Mouse (Mus musculus) MEL-GATA-1-ER (cell line): ENCODE data around the gene Otub2.

Experiments used
- DNase-seq: peaks from one replicate; pipeline ENCODE4 v3.0.0-alpha.2; 2012; ENCODE audit warnings: low read depth; ENCODE audit errors: extremely low read depth

Gene Otub2

DNA sequence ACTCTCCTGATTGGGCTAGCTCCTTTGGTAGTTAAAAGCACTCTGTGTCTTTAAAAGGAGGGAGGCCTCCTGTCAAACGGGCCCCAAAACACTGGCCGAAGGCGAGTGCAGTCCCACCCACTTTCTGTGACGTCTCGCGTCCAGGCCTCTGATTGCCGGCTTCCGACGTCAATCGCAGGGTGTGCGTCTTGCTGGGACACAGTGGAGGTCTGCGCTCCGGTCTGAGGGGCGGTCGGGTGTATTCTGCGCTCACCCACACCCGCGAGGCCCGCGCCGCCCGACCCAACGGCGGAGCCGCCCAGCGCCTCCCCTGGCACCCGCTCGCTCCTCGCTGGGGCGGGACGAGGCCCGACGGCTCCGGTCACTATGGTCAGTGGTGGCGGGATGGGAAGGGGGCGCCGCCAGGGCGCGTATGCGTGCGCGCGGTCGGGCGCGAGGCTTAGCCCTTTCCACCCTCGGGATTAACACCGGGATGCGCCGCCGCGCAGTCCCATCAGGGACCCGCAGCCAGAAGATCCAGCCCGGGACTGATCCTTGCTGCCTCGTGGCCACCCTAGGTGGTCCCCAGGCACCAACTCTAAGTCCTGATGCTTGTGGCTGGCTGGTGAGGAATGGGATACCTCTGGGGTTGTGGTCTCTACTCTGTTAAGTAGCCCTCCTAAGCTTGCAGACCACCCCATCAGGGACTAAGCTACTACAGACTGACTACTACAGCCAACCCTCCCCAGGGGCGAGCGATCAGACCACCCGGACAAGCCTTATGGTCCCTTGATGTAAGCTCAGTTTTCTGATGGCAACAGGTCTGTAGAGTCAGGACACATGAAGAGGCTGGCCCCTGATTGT is at the start of gene Otub2:
TSS of gene Otub2 (plus strand) at position 178 of the 843 bp plus-strand sequence.
- peak; percentile 90 for DNase-seq

DNA sequence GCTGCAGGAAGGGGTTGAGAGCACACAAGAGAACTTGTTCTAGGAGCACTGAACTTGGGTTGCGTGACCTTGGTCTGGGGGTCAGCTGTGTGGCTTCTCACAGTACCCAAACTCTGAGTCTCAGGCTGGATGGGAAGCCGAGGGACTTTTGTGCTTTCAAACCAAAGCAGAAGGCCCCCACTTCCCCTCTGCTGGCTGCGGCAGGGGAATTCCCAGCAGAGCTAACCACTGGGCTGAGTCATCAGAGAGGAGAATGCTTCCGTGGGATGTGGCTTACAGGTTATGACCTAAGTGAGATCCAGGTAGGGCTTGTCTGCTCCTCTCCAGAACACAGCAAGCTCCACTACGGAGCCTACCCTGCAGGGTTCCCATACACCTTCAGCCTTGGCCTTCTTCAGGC is 47.3 kb upstream of the Otub2 start:
- no peak for DNase-seq

DNA sequence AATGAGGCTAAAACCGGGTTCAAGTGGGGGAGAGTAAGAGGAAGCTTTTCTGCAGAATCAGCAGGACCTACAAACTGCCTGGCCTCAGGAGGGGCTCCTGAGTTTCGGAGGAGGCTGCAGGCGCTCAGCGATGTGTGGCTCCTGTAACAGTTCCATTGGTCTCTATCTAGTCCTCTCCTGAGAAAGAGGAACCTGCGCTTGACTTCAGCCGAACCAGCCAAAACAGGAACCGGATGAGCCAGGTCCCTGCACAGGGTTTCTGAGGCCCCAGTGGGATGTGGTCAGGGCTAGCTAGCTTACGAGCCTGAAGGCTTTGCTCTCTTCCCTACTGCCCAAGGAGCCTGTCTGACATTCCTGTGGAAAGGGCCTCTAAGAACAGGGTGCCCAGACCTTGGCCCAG is 45.0 kb upstream of the Otub2 start:
- peak; percentile 90 for DNase-seq

DNA sequence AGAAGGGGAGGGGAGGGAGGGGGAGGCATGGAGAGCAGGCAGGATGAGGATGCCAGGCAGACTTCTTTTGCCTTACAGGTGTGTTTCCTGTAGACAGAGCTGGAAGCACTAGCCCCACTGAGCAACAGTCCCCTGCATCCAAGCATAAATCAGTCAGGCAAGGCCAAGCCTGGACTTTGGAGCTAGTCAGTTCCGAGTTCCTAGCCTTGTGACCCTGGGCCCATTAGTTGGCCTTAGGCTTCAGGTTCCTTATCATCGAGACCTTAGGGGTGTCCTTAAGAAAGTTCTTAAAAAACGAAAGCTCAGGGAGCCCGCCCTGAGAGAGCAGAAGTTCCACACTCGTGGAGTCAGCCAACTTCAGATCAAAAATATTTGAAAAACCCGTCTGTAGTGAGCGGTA is 43.5 kb upstream of the Otub2 start:
- no peak for DNase-seq

DNA sequence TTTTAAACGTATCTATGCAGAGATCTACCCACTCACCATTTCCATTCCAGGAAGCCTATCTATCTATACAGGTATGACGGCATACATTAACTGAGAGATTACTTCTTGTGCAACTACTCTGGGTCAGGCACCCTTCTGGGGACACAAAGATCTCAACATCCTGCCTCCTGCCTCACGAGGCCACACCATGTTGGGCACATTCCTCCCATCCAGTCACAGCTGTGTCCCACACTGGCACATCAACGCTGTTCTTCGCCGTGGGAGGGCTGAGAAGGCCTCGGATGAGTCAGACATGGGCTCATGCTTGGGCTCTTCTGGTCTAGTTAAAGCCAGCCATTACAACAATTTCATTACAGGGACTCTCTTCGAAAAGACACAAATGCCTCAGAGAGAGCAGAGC is 41.5 kb upstream of the Otub2 start:
- DNase-seq = no peak

DNA sequence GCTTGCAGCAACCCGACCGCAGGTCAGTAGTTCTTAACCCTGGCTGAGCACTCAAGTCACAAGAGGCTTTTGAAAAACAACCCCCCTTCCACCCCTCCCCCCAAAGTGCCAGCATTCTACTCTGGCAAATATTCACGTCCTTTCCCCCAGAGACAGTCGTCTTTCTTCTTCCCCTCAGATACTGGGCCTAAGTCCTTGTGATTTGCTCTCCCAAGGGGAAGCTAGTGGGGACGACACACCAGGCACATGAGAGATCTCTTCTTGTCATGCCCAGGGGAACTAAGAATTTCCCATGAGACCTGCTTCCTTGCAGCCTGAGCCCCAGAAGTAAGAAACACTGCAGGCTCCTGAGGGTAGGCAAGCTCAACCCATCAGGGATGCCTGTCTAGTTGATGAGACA is 41.1 kb upstream of the Otub2 start:
- DNase-seq = no peak

DNA sequence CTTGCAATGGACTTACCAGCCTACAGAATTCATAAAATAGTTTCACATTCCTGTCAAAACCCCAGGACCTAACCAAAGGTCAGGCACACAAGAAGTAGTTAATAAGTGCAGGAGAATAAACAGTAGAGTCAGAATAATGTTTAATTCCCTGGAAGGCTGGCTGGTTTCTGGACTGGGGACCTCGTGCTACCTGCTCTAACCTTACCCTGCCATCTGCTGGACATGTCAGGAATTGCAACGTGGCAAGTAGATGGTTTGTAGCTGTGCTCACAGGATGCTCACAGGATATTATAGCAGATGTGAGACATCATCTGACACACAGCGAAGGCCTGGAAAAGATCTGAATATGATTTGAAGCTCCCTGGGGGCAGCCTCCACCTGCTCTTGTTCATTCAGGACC is 40.0 kb upstream of the Otub2 start:
- peak; percentile 44 for DNase-seq

DNA sequence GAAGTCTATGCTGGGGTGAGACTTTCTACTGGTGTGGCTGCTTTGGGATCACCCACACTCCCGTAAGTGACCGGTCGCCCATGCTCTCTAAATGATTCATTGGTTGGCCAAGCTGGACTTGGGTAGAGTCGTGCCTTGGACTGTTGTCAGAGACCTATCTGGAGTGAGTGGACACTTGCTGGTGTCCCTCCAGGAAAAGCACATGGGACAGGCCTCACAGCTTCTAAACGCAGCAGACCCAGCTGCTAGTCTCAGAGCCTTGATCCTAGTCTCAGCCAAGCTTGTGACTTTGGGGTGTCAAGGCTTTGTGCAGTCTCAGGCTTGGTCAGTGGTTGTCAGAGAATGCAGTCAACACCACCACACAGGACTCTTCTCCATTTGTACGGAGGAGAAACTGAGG is 35.7 kb upstream of the Otub2 start:
- DNase-seq = no peak

DNA sequence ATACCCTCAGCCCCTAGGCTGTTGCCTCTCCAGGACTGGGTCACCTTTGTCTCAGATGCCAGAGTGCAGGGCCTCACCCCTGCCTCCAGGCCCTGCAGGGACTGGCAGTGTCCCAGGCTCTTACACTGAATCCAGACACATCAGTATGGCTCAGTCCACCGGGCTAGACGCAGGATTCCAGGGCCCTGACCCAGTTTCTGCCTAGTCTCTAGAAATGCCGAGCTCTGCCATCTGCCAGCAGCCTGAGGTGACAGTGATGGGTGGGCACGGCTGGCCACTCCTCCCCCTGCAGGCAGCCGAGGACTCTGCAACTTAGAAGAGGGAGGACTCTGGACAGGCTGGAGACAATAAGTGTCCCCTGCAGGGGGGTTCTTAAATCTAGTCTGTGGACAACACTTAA is 34.9 kb upstream of the Otub2 start:
- DNase-seq = no peak

DNA sequence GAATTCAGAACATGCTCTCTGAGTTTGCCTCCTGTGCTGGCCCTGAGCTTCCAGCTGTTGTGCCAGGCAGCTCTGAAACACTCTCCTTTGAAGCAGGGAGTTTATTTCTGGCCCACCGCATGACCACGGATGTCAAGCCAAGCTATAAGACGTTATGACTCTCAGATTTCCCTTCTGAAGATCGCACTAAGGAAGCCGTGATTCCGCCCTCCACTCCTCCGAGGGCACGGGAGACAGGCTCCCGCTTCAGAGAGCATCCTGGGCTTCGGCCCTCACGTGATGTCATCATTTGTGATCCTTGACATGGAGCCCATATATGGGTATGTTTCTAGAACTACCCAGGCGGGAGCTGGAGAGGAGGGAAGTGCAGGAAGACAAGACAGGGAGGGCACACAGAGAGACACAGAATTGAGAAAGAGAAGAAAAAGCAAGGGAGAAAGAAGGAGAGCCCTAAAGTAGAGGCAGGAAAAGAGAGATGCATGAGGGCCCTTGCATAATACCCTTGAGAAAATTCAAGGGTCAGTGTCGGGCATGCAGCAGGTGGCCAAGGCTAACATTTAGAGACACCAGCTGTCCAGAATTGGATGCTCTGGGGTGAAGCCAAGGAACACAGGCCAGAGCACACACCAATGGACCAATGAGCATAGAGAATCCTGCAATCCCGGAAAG is 32.6 kb upstream of the Otub2 start, which contains the start of gene Asb2:
TSS of gene Asb2 (minus strand) at position 256 of the 669 bp plus-strand sequence.
- no peak for DNase-seq

DNA sequence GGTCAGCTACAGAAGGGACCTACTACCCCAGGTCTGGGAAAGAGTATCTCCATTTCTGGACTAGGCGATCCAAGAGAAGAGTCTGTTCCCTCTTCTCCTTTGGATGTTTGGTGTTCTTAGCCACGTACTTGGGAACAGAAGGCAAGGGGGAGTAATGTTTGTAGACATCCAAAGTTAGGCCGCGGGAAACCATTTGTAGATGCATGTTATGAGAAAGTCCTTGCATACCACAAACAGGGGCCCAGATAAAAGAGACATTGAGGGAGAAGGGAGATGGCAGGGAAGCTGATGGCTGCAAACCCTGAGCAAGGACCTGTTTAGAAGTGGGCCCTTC is 32.1 kb upstream of the Otub2 start:
- no peak for DNase-seq

DNA sequence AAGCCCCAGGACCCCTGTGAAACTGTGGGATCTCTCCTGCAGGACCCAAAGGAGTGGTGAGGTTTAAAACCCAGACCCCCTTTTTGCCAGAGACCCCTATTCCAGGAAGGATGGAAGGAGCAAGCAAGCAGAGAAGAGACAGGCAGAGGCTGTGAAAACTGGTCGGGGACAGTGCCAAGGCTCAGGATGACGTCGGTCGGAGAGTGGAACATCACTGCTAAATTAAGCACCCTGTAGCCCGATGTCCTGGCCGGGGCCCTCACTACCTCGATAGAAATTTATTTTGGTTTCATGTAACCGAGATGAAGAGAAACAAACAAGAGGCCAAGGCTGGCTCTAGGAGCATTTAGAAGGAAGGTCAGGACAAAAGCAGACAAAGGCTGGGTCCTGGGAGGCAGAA is 30.3 kb upstream of the Otub2 start:
- no peak for DNase-seq

DNA sequence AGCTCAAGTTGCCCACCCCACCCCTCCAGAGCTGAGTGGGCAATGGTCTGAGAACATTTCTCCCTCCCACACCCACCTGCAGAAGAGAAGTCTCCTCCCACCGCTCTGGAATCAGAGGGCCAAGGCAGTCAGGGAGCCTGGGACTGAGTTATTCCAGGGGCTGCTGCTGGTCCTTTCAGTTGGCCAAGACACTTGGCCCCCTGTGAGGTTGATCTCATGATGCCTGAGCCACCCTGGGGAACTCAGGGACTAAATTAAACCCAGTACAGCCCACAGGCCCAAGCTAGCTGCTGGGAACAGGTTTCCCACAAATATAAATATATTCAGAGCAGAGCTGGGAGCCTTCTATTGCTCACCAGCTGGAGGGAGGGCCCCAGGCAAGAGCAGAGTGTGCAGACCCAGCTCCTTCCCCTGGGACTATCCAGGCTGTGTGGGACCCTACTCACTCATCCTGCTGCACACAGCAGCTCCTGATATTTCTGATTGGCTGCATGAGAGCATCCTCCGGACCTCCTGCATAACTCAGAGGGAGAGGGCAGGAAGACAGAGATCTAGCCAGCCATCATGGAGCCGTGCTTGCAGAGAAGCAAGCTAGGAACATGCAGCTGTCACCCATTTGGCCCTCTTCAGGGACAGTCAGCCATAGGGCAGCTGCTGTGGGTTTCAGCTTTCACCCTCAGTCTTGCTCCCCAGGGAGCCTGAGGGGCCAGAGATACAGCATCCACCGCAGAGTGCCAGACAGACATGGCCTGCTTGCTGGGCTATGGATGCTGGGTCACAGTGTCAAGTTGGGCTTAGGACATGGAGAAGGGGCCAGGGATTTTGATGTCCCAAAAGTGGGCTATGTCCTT is 29.3 kb upstream of the Otub2 start:
- no peak for DNase-seq

DNA sequence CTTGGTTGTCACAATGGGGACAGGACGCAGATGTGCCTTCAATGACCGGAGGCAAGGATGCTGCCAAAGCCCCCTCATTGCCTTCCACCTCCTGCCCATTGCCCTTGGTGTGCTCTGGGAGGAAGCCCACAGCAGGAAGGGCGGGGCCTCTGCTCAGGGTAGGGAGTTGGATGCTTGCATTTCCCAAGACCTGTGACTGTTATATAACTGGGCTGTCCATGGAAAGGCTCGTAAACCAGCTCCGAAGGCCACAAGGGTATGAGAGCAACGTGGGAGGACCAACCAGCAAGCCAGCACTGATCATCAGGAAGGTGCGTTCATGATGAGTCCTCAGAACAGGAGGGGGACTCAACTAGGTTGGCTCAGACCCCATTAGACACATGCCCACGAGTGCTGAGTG is 27.7 kb upstream of the Otub2 start:
- no peak for DNase-seq

DNA sequence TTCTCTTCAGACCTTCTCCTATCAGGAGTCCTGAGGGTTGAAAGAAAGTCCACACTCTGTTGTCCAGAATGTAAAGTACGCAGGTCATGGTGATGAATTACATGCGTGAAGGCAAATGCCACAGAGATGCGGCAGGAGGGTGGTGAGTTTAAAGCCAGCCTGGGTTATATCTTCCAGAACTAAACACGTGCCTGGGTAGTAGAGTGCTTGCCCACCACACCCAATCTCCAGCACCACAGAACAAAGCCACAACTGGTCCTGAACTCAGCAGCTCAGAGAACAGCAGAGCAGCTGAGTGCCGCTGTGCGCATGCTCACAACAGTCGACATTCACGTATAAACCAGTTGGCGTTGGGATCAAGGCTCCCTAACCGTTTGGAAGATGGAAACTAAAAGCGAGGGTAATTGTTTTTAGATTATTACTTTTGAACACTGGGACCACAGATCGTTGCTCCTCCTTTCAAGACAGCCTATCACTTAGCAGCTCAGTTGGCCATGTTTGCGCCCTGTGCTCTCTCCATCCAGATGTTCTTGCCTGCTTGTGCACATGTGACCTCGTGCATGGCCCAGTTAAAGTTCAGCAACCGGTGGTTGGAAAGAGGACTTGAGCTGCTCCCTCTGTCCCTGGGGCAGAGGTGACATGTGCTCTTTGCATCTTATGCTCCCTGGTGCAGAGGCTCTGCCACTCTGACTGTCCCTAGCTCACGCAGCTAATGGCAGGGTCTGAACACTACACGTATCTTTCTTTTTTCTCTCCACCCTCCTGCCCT is 26.8 kb upstream of the Otub2 start:
- no peak for DNase-seq

DNA sequence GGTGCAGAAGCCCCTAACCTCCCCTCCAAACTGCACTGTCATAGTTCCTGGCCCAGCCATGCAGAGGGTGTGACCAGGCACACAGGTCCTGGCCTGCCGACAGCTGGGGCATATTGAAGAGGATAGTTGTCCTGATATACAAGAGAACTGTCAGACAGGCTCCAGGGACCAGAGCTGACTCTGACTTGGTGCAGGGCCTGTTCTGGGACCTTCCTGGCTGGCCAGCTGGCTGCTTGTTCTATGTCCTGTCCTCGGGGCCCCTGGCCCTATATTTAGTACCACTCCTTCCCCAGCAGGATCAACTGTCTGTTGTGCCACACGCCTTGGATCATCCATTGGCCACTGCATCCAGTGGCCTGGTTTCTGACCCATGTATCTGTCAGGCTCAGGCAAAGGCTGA is 26.1 kb upstream of the Otub2 start:
- DNase-seq = no peak

DNA sequence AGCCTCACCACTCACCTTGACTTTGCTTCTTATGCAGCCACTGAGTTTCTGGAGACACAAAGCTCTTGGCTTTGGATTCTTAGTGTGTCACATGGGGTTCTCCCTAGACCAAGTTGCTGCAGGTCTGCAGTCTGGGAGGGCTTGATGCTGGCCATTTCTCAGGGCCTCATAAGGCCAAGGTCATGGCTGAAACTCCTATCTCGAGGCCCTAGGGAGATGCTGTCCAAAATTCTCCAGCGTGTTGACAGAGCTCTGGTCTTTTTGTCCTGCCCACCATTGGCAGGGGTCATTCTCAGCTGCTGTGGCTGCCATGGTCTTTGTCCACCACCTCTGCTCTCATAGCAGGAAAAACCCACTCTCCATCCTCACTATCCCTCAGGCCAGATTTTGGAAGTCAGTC is 21.3 kb upstream of the Otub2 start:
- no peak for DNase-seq

DNA sequence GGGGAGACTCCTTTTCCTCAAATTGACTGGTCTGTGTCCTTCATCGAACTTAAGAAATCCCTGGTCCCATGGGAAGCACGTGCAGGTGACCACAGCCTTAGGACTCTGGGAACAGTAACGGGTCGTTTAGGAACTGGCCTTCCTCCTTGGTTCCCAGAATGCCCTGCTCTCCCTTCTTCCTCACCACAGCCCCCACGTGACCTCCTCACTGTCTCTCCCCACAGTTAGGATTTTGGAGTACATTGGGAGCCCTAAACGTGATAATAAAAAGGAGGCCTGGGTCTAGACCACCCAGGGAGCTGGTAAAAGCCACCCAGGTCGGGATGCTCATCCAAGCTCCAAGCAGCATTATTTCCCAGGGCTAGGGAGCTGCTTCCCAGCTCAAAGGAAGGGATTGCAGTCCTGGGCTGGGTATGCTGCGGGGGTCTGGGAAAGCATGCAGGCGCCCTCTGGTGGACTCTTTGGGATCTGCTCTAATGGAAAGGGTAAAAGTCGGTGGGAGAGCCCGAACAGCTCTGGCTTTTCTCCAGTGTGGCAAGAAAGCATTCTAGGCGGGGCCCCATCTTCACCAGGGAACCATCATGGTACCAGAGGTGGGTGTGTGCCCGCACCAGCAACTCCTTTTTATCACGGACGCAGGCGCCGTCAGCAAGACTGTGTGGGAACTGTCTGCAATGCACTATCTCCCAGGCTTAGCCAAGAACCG is 20.7 kb upstream of the Otub2 start:
- peak; percentile 55 for DNase-seq

DNA sequence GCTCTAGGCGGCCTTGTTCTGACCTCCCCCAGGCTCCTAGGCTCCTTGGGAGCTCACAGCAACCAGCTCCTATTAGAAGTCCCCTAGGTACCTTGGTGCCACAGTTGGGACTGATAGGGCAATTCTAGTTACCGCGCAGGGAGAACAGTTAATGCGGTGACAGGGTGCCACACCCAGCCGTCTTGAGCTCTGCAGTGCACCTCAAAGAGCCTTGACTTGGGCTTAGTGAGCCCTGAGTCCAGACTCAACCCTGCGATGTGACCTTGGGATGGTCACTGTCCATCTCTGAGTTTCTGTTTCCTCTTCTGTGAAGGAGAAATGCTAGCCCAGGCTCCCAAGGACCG is 20.2 kb upstream of the Otub2 start:
- peak; percentile 40 for DNase-seq

DNA sequence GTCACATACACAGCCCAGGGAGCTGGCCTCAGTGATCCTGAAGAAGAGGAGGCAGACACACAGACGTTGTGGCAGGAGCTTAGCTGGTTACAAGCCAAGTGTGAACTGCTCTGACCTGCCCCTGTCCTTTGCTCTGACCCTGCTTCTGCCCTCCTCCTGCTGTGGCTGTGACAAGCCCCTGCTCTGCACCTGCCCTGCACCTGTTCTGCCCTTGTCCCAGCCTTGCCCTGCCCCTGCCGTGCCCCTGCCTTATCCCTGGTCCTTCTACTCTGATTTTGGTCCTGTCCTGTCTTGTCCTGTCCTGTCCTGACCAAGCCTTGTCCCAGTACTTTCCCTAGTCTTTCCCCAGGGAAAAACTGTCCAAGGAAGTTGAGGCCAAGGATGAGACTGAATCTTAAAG is 19.7 kb upstream of the Otub2 start:
- no peak for DNase-seq

DNA sequence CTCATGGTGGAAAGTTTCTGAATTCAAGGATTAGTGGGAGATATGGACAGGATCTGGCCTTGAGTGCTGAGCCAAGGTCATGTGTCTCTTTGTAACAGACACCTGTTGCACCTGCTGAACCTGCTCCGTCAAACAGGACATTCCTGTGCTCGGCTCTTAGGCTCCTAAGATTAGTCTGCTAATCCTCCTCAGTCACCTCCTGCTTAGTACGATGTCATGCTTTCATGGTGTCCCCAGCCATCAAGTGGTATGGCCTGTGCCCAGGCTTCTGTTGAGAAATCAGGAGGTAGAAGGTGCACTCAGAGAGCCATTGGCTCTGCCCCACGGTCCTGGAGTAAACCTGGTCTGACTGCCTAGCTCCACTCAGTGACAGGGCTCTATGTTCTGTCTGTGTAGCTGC is 17.6 kb upstream of the Otub2 start:
- DNase-seq = no peak
